Mouse (Mus musculus) heart, embryonic 11.5 days (tissue): ENCODE data around the gene Zscan22. TPM values are rescaled to one million over a fixed set of nuclear protein-coding genes. Genes with fewer than 3 reads are reported as not detected.
"Not testable (repeated sequence)": the region's sequence is repeated elsewhere in the genome, so short reads cannot be mapped to it uniquely, and the experiment has no call there.

ENCODE experiments used
- ATAC-seq: fragments of 200-750 bp; cut with Nextera tagmentation; replicated peaks from 2 replicates; pipeline ENCODE4 v1.8.0; 2017; ENCODE audit warnings: moderate library complexity; ENCODE audit not compliant: insufficient number of reproducible peaks, low FRiP score, low TSS enrichment
- H3K27ac ChIP-seq: fragments of 300-500 bp; sonication (generic); 2 replicates; pipeline ENCODE4 v1.5.1; 2014; ENCODE audit warnings: mild to moderate bottlenecking, low read depth, low read length
- H3K27me3 ChIP-seq: fragments of 300-500 bp; sonication (generic); 2 replicates; pipeline ENCODE4 v1.6.1; 2014; ENCODE audit warnings: mild to moderate bottlenecking, low read length, mixed read lengths; ENCODE audit not compliant: control insufficient read depth, insufficient read depth
- H3K36me3 ChIP-seq: fragments of 300-500 bp; sonication (generic); 2 replicates; pipeline ENCODE4 v1.6.1; 2014; ENCODE audit warnings: mild to moderate bottlenecking, low read length, moderate library complexity, mixed read lengths; ENCODE audit not compliant: control insufficient read depth, insufficient read depth
- H3K4me1 ChIP-seq: fragments of 300-500 bp; sonication (generic); 2 replicates; pipeline ENCODE4 v1.6.1; 2014; ENCODE audit warnings: low read length; ENCODE audit not compliant: control insufficient read depth, insufficient read depth
- H3K4me2 ChIP-seq: fragments of 300-500 bp; sonication (generic); 2 replicates; pipeline ENCODE4 v1.6.1; 2014; ENCODE audit warnings: mild to moderate bottlenecking, moderate library complexity
- H3K4me3 ChIP-seq: fragments of 300-500 bp; sonication (generic); 2 replicates; pipeline ENCODE4 v1.5.1; 2014; ENCODE audit warnings: low read depth, low read length
- H3K9ac ChIP-seq: fragments of 300-500 bp; sonication (generic); 2 replicates; pipeline ENCODE4 v1.6.1; 2014; ENCODE audit warnings: mild to moderate bottlenecking, low read depth, low read length, moderate library complexity
- H3K9me3 ChIP-seq: fragments of 300-500 bp; sonication (generic); replicated peaks from 2 replicates; pipeline ENCODE4 v1.6.1; 2016; ENCODE audit warnings: low read length; ENCODE audit not compliant: control insufficient read depth
- WGBS: fragments of 180-500 bp; shearing (Covaris S2); extraction: QIAGEN DNeasy Blood & Tissue Kit; methylation state at CpG from one replicate; pipeline ENCODE4 v1.1.7; 2014; ENCODE audit not compliant: insufficient replicate concordance; 5-methylcytosine and 5-hydroxymethylcytosine counted together
- polyA plus RNA-seq: library from polyadenylated mRNA; unstranded; fragments of >200 nt; fragmentation: Nextera tagmentation; extraction: Ambion mirVana; gene quantifications from 2 replicates; pipeline ENCODE4 v1.2.1, GENCODE M21; 2014

The Zscan22 gene
- 14.5 and 17.0 TPM in 2 replicates for polyA plus RNA-seq

GRCm38 (mm10) chr7:12897655-12898410 is at the start of gene Zscan22:
Gene Zscan22, plus strand, starts transcription at chr7:12897815.
- Histone ChIP-seq H3K9ac (peak within 1 kb of the TSS; percentile 81), H3K4me2 (peak within 1 kb of the TSS; percentile 61), H3K27ac (no peak within 1 kb of the TSS), H3K4me1 (no peaks in the 10 kb centered on the region), H3K27me3 (no peaks in the 10 kb centered on the region), H3K4me3 (peak within 1 kb of the TSS; percentile 76), H3K36me3 (no peaks in the 10 kb centered on the region), H3K9me3 (no peaks in the 10 kb centered on the region)
- ATAC-seq, result peak; percentile 95
- 4% methylated on average over 36 of the region's 36 CpGs for WGBS

GRCm38 (mm10) chr7:12874301-12874700 is 23.3 kb upstream of the Zscan22 start:
- no peaks in the 10 kb centered on the region for H3K27me3 ChIP-seq
- H3K36me3 ChIP-seq, result no peaks in the 10 kb centered on the region
- no peak overlapping the region for H3K27ac ChIP-seq
- no peaks in the 10 kb centered on the region for H3K9me3 ChIP-seq
- no peaks in the 10 kb centered on the region for H3K4me1 ChIP-seq
- H3K9ac ChIP-seq, result no peak overlapping the region
- 29% methylated on average over 3 of the region's 3 CpGs for WGBS
- H3K4me3 ChIP-seq, result no peak overlapping the region
- no peak overlapping the region for H3K4me2 ChIP-seq
- no peak for ATAC-seq

- Histone ChIP-seq H3K4me3 (no peak overlapping the region), H3K4me1 (peaks cover 5% of the 10 kb centered on the region; the same call in 1 of the 2 replicates), H3K9ac (no peak overlapping the region), H3K9me3 (no peaks in the 10 kb centered on the region), H3K36me3 (0 out of 2 replicates have a peak, but pooled peaks cover 5% of the 10 kb centered on the region), H3K27me3 (no peaks in the 10 kb centered on the region), H3K27ac (no peak overlapping the region), H3K4me2 (no peak overlapping the region)
- no peak for ATAC-seq
Observed at GRCm38 (mm10) chr7:12880036-12880435, 17.6 kb upstream of the Zscan22 start.

- peak overlapping the region; percentile 77 for H3K4me3 ChIP-seq
- not testable (repeated sequence) for H3K9ac ChIP-seq, H3K9me3 ChIP-seq, H3K27me3 ChIP-seq, H3K27ac ChIP-seq, H3K4me1 ChIP-seq, ATAC-seq, H3K36me3 ChIP-seq
- H3K4me2 ChIP-seq, result peak overlapping the region; percentile 79
- 44% methylated on average over 8 of the region's 8 CpGs for WGBS
Observed at GRCm38 (mm10) chr7:12880497-12880896, 17.1 kb upstream of the Zscan22 start.

GRCm38 (mm10) chr7:12880911-12881660 is 16.5 kb upstream of the Zscan22 start, which contains the start of gene Zfp128:
Gene Zfp128, plus strand, starts transcription at chr7:12881177.
- H3K9ac ChIP-seq, result peak within 1 kb of the TSS; percentile 82
- H3K36me3 ChIP-seq, result peaks cover 12% of the 10 kb centered on the region
- no peak within 1 kb of the TSS for H3K27ac ChIP-seq
- H3K4me1 ChIP-seq, result peaks cover 5% of the 10 kb centered on the region; the same call in 1 of the 2 replicates
- no peaks in the 10 kb centered on the region for H3K27me3 ChIP-seq
- peak within 1 kb of the TSS; percentile 79 for H3K4me2 ChIP-seq
- no peaks in the 10 kb centered on the region for H3K9me3 ChIP-seq
- WGBS, result 1% methylated on average over 35 of the region's 35 CpGs
- H3K4me3 ChIP-seq, result peak within 1 kb of the TSS; percentile 77
- peak; percentile 100 for ATAC-seq

- peaks cover 32% of the 10 kb centered on the region for H3K36me3 ChIP-seq
- no peak overlapping the region for H3K27ac ChIP-seq
- WGBS, result 91% methylated on average over 12 of the region's 12 CpGs
Observed at GRCm38 (mm10) chr7:12886563-12887266, 10.9 kb upstream of the Zscan22 start.

GRCm38 (mm10) chr7:12887585-12887984 is 10.0 kb upstream of the Zscan22 start:
- Histone ChIP-seq H3K4me1 (no peaks in the 10 kb centered on the region), H3K4me2 (no peak overlapping the region), H3K27ac (no peak overlapping the region), H3K9ac (no peak overlapping the region), H3K27me3 (no peaks in the 10 kb centered on the region), H3K4me3 (no peak overlapping the region), H3K36me3 (peaks cover 33% of the 10 kb centered on the region), H3K9me3 (no peaks in the 10 kb centered on the region)
- no peak for ATAC-seq
- WGBS, result 89% methylated on average over 5 of the region's 5 CpGs

More at GRCm38 (mm10) chr7:12886563-12887266, 10.9 kb upstream of the Zscan22 start:
- Histone ChIP-seq H3K9me3 (no peaks in the 10 kb centered on the region), H3K4me1 (peaks cover 3% of the 10 kb centered on the region; the same call in 1 of the 2 replicates), H3K4me2 (no peak overlapping the region), H3K9ac (no peak overlapping the region), H3K4me3 (no peak overlapping the region), H3K27me3 (no peaks in the 10 kb centered on the region)
- ATAC-seq, result no peak

- WGBS, result 88% methylated on average over 14 of the region's 14 CpGs
- no peak for ATAC-seq
- peaks cover 23% of the 10 kb centered on the region for H3K36me3 ChIP-seq
- no peaks in the 10 kb centered on the region for H3K4me1 ChIP-seq
- no peak overlapping the region for H3K4me2 ChIP-seq
- H3K27me3 ChIP-seq, result no peaks in the 10 kb centered on the region
- H3K4me3 ChIP-seq, result no peak overlapping the region
- H3K9me3 ChIP-seq, result no peaks in the 10 kb centered on the region
- no peak overlapping the region for H3K9ac ChIP-seq
- no peak overlapping the region for H3K27ac ChIP-seq
Observed at GRCm38 (mm10) chr7:12890928-12891327, 6.7 kb upstream of the Zscan22 start.
